Mouse (Mus musculus): ENCODE measurements at regions not wholly inside any gene's neighbourhood (a gene's known extent, or its start where the extent isn't known, plus 50 kb on each side); places are given as distances from the start of the nearest gene placed in this dataset.
A peak's percentile ranks its signal among the peaks of the same experiment; 100 is the strongest.

DNA sequence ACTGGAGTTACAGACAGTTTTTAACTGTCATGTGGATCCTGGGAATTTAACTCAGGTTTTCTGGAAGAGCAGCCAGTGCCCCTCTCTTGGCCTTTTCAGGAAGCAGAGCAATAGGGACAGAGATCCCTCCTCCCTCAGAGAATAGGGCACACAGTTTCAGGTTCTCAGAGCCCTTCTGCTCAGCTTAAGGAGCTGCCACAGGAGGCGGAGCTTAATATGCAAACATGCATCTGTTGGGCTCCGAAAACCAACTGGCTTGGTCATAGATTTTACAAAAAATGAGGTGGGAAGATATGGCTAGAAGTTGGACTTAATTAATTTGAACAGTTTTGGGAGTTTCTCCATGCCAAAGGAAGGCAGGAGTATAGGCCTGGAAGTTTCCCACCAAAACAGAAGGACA lies 61.9 kb upstream of the Znrf2 start:
- no peak for DNase-seq

DNA sequence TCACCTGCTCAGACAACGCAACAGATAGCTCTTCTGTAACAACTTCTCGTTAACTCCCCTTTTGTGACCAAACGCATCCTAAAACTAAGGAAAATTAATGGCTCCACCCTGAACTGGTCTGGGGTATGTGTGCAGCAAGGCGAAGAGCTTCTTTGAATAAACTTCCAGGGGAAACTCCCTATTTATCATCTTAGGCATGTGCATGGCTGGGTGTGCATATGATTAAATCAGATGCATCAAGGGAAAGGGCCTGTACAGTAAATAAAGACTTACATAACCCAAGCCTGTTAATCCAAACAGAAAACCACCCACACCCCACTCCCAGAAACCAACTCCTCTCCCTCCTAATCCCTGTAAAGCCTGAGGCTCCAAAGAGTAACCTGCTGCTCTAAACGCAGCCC lies 59.2 kb upstream of the Znrf2 start:
- no peak for DNase-seq

DNA sequence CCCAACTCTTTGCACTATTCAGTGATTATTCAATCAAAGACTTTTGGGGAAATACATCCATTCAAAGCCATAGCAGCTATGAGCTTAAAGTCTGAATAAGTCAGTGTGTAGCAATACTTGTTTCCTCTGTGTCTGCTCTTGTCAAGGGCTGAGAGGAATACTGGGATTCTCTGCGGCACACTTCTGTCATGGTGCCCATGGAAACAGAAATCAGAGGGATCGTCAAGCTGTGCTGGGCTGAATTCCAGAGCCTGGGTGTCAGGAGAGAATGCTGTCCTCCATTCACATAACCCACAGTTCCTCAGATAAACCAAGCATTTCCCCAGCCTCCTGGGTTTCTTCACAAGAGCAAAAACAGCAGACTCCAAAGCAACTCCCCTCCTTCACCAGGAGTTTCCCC lies 58.6 kb upstream of the Znrf2 start:
- peak; percentile 66 for DNase-seq

- DNase-seq = no peak
Measured at GRCm38 (mm10) chr6:54759263-54759662, 57.5 kb upstream of the Znrf2 start.

DNA sequence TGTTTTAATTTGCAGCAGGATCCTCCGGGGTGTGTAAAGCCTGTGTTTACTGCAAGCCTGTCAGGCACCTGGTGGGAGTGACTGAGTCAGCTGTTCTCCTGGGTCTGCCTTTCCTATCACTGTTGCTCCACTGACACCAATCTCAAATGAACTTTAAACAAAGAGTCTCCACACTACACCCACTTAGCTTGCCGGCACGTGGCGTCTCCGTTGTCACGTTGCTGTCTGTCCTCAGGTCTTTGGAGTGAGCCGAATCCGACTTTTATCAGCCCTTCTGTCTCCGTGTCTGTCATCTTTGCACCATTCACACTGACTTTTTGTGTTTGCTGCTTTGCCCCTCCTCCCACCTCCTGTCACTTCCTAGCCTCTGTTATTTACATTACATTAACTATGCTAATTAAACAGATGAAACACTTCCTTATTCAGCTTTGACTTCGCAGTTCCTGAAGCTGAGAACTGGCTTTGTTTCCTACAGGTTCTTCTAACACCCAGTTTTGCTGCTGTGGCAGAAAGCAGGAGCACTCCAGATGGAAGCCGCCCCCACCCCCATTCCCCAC lies 56.7 kb upstream of the Znrf2 start:
- no peak for DNase-seq

- DNase-seq = no peak
Measured at GRCm38 (mm10) chr6:54760541-54760940, 56.2 kb upstream of the Znrf2 start.

DNA sequence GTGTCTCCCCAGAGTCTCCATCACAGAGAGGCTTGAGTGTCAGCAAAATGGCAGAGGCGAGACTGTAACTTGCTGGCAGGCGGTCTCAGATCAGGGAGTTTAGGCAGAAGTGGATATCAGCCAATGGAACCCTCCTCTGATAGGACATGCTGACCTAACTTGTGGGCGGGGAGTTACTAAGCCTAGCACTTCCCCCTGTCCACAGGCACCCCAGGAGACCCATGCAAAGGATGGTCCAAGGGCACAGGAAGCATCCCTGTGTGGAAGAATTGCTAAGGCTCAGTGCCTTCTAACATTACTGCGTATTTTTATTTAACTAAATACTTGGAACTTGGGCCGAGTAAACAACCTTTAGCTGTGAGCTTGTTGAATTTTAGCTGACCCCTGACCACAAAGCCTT lies 54.7 kb upstream of the Znrf2 start:
- no peak for DNase-seq

DNA sequence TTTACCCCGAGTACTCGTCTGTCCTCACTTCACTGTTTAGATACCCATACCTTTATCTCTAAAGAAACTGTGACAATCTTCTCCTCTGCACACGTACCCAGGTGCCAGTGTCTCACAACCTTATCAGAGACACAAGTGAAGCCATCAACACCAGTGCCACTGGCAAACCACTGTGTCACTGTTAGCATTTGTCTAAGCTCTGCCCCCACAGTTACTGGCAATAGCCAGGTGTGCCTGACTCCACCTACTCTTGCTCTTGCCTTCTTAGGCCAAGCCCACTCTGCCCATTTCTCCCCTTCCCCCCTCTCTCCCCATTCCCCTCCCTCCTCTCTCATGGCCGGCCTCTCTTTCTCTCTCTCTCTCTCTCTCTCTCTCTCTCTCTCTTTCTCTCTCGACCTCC lies 54.2 kb upstream of the Znrf2 start:
- no peak for DNase-seq

DNA sequence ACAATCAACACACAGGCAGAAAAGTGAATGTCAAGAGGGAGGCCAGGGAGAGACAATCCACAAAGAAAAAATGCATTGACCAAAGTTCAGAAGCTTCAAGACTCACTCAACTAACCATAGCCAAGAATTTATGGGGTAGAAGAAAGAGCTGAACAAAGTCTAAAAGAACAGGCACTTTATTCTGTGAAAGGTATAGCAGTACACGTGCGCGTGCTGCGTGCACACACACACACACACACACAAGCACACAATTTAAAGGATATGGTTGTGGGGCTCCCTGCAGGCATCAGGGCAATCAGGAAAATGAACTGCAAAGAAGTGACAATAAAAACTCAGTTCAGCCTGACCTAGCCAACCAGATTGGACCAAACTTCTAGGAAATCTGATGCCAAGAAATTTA lies 53.0 kb upstream of the Znrf2 start:
- no peak for DNase-seq

- no peak for DNase-seq
Measured at GRCm38 (mm10) chr6:54765715-54766114, 51.0 kb upstream of the Znrf2 start.

DNA sequence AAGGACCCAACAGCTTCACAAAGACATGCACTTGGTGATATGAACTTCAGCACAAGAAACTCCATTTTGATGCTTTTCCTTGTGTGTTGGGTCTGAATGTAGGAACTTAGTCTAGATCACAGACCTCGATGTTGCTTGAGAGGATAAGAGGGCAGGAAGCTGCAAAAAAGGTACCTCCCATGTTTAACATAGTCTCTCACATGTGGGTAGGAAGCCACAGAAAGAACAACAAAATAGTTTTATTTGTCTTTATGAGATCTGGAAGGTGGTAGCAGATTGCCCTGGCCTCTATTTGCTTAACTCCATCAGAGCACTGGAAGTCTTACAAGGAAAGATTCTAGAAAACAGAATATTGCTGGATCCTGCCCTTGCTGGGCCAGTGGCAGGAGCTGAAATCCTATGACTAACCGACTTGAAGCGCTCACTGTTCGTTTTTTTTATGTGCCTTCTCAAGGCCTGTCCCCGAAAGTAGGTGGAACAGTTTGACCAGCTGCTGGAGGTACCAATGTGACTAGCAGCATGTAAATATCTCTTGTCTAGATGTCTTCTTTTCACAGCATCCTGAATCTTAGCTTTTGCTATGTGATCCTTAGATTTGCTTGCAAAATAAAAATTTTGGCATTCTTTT lies 50.1 kb upstream of the Znrf2 start:
- DNase-seq = no peak

Data from lung, postnatal 14 days (tissue).